Mouse (Mus musculus): ENCODE measurements around the gene Cntnap2.

DNA sequence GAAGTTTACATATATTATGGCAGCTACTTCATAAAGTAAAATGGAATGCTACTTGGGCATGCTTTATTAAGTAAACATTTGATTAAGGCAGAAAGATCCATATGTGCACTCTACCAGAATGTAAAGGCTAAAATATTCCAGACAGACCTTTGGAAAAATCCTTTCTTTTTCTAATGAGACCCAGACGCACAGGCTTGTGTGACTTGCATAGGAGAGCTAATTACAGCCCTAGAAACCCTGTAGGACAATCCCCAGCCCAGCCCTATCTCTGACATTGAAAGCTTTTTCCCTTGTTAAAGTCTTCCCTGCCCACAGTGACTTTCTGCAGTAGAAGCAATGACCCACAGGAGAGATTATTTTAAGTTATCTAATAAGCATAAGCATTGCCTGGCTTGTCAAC lies 879.6 kb downstream of the Cntnap2 start:
- TF ChIP-seq EP300 (IDR thresholded peaks at IDR 0.05; ENCODE audit: low read depth) = no peak
- TF ChIP-seq CTCF (IDR thresholded peaks at IDR 0.05; ENCODE audit: low read depth) = no peak

All from liver, postnatal 0 days (tissue).